Mouse (Mus musculus) R1 (cell line): ENCODE measurements around the gene Lsm3.

Source experiments
- DNase-seq: peaks from one replicate; pipeline ENCODE4 v3.0.0-alpha.2; 2018; ENCODE audit warnings: low read depth, low spot score

Lsm3 gene

GRCm38 (mm10) chr6:91509326-91509725 is 6.4 kb upstream of the Lsm3 start:
- DNase-seq, result peak; percentile 55

DNA sequence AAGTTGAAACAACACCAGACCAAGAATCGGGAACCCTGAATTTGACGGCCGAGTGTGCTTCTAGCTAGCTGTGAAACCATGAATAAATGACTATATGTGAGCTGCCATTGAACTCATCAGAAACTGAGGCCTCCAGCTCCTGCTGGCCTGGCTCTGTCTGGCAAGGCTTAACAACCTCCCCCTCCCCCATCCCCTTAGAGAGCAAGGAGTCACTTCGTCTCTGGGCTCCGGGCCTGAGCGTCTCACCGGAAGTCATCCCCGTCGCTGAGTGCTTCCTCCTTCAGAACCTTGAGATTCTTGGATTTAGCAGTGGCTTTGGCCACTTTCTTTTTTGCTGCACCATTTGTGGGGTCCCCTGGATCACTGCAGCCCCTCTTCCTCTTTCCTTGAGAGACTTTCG is 5.5 kb upstream of the Lsm3 start:
- DNase-seq, result peak; percentile 50

- no peak for DNase-seq
Measured at GRCm38 (mm10) chr6:91514135-91514534, 1.6 kb upstream of the Lsm3 start.

- DNase-seq, result no peak
Measured at GRCm38 (mm10) chr6:91514737-91515362, 878 bp upstream of the Lsm3 start.

DNA sequence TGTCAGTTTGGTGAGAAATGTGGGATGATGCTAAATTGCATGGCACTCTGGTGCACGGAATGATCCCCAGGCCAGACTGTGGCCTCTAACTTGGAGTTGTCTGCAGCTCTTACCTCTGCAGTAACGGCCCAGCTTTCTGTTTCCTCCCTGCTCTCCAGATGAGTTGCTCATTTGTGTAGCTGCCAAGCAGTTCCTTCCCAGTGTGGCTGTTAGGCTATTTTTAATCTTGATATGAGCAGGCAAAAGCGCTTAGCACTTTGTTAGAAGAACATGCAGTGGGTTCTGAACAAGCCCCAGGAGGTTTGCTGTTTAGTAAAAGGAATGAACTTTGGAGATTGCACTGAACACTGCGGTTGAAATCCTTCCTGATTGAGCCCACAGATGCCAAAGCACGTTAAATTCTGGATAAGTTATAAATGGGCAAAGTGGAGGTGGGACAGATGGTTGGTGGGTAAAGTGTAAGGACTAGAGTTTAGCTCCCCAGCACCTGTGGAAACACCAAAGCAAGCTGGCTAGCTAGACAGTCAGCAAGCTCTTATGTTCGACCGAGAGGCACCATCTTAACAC is 2.8 kb downstream of the Lsm3 start:
- no peak for DNase-seq

GRCm38 (mm10) chr6:91522816-91523215 is 7.1 kb downstream of the Lsm3 start:
- DNase-seq, result no peak

- no peak for DNase-seq
Measured at GRCm38 (mm10) chr6:91525544-91525943, 9.8 kb downstream of the Lsm3 start.

DNA sequence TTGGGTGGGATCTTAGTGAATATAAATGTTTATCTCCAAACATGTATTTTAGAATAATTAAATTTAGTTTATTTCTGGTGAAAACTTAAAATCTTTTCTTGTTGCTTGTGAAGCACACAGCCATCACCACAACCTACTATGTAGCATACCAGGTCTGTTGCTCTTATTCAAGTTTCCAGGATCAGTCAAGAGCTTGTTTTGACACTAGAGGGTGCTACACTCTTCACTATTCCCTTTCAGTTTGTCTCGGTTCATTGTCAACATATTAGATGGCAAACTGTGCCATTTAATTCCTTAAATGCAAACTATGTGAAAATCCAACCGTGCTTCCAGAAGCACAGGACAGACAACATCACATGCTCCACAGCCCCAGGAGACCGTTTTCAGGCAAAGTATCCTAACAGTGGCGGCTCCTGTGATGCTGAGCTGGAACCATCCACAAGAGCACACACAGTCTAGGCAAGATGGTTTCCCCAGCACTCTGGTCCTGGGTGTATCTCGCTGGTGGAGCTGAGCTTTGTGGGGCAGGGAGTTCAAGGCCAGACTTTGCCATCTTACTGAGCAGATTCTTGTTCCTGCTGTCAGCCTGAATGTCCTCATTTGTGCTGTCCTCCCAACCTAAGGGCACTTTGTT is 11.6 kb downstream of the Lsm3 start:
- DNase-seq, result peak; percentile 37

GRCm38 (mm10) chr6:91528265-91528664 is 12.5 kb downstream of the Lsm3 start:
- DNase-seq, result no peak

DNA sequence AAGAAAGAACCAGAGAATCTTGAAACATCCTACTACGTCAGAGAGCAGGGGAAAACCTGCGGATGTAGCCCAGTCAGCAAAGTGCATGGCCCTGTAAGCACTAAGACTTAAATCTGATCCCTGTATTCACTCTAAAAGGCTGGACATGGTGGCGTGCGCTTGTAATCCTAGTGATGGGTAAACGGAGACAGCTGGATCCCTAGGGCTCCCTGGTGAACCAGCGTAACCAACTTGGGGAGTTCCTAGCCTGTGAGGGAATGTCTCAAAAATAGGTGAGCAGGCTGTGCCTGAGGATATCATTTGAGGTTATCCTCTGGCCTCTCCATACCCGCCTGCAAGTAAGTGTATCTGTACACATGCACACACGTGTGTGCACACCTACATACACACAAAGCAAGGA is 14.9 kb downstream of the Lsm3 start:
- no peak for DNase-seq

DNA sequence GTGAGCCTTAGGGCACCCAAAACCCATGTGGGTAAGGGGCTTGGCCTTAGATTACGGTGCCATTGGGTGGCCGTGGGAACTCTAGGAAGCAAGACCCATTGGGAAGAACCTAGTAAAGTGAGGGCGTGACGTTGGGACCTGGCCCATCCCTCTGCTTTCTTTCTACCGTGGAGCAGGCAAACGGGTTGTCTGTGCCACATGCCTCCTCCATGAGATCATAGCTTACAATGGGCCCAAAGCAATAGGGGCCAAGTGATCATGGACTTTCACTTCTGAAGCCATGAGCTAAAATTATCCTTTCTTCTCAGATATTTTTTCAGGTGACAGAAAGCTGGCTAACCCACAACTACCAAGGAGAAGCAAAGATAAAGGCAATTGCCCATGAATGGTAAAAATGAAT is 15.5 kb downstream of the Lsm3 start:
- DNase-seq, result no peak

GRCm38 (mm10) chr6:91532661-91533060 is 16.9 kb downstream of the Lsm3 start:
- no peak for DNase-seq

DNA sequence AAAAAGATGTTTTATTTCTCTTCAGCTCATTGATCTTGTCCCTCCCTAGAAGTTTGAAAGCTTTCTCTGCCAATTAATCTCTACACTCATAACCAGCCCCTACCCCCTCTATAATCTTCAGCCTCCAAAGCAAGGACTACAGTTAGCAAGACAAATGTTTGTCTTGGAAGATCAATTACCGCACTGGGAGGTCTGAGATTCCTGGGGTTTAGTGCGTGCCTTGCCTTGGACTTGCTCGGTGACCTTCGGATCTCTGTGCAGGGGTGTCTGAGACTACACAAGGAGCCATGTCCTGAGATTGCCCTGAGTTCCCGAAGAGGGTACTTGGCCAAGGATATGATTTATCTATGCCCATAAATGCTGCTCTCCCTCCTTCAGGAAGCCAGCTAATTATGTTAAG is 17.6 kb downstream of the Lsm3 start:
- DNase-seq, result peak; percentile 42

DNA sequence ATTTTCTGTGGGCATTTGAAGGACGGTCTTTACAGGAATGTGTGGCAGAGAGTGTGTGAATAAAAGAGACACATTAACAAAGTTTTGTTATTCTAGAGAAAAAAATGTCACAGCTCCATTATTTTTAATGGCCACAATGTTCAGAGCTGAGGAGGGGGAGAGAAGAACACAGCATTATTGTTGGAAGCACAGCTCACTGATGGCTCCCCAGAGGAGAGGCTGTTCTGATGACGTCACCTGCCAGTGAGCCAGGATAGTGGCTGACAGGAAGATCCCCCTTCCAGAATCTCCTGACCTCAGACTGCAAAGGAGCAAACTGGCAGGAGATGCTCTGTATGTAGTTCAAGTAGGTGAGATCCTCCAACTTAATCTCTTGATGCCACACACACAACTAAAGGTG is 18.0 kb downstream of the Lsm3 start:
- no peak for DNase-seq

GRCm38 (mm10) chr6:91534268-91534667 is 18.5 kb downstream of the Lsm3 start:
- no peak for DNase-seq

DNA sequence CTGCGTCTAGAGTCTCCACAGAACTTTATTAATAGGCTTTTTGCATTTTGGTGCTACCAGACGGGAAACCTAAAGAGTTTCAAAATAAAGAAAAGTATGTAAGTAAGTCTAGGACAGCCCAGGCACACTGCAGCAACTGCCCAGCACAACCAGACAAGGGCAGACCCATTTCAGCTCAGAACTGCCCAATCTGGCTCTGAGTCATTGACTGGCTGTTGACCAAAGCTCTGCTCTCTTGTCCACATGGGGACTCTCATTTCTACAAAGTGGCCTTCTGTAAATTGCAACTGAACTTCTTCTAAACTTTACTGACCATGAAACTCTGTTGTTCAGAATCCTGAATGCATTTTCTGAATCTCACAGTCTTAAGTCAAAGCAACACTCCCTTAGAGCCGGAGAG is 19.5 kb downstream of the Lsm3 start:
- no peak for DNase-seq

DNA sequence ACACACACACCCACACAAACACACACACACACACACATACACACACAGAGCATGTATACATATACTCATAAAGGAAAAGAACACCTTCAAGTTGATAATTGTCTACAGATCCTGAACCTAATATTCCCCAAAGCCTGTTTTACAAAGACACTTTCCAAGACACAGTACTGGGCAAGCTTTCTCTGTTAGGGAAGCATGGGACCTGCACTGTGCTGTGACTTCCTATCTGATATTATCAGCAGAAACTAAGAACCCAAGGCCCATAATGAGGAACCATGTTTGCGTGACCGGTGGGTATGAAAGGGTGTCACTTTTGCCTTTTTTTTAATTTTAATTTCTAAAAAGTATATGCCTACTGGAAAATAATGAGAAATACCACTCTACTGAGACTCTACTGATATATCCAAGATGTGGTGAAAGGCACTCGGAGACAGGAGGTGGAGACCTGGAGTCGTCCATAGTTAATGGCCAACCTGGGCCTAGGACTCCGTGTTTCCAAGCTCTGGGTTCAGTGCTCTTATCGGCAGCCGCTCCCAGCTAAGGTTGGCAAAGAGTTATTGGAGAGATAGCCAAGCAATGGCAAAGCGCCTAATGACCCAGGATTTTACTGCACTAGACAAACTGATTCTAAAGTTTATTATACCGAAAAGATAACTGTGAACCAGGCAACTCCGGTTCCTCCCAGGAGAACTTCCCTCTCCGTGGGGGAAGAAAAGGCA is 20.5 kb downstream of the Lsm3 start:
- no peak for DNase-seq

GRCm38 (mm10) chr6:91541276-91541675 is 25.5 kb downstream of the Lsm3 start:
- DNase-seq, result no peak

DNA sequence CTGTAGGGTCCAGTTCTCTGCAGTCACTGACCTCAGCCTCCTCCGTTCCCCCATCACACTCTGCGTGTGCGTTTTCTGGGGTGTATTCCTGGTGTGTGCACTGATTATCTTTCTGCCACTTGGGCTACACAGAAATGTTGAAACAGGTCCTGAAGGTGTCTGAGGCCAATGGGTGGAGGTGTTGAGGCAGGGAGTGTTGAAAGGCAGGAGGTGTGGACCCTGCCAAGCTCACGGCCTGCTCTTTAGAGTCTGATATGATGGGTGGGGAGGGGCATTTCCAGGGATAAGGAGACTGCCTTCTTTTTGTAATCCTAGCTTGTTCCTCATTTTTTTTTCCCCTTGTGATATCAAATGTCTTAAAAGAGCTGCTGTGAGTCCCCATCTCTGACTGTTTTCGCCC is 27.3 kb downstream of the Lsm3 start:
- no peak for DNase-seq

GRCm38 (mm10) chr6:91546241-91546884 is 30.6 kb downstream of the Lsm3 start:
- DNase-seq, result no peak

DNA sequence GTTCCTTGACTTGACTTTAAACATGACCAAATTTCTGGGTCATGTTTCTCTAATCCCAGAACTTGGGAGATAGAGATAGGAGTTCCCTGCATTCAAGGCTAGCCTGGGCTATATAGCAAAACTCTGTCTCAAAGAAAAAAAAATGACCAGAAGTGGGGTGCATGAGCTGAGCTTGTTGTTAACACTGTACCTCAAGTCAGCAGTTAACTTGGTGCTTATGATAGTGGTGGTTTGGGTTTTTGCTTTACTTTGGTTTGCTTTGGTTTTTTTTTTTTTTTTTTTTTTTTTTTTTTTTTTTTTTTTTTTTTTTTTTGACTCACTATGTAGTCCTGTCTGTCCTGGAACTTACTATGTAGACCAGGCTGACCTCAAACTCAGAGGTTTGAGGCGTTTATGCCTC is 31.6 kb downstream of the Lsm3 start:
- DNase-seq, result no peak

GRCm38 (mm10) chr6:91549621-91550020 is 33.9 kb downstream of the Lsm3 start:
- DNase-seq, result no peak
